Mouse (Mus musculus): ENCODE measurements around the gene Msl3. TPM values are rescaled to one million over a fixed set of nuclear protein-coding genes. Genes with fewer than 3 reads are reported as not detected.

Msl3 gene
- total and polyA plus RNA-seq, 3 experiments, result 27.6 to 79.9 (median 42.7) TPM

- Histone ChIP-seq H3K9ac (ENCODE audit: insufficient read depth, low read depth) (no peak overlapping the region), H3K4me3 (replicated peaks in 1 of 3; ENCODE audit: low read depth in 2 of 3, low read length in 2 of 3, poor library complexity in 1 of 3) (no peak overlapping the region), H3K9me3 (replicated peaks; ENCODE audit: low read length) (no peaks in the 10 kb centered on the region), H3K36me3 (replicated peaks in 1 of 2; ENCODE audit: control insufficient read depth in 1 of 2, insufficient read depth in 1 of 2, low read length in 1 of 2) (no peaks in the 10 kb centered on the region), H3K4me1 (ENCODE audit: control insufficient read depth in 1 of 2, insufficient read depth in 2 of 2) (no peaks in the 10 kb centered on the region), H3K79me2 (replicated peaks; ENCODE audit: control insufficient read depth, extremely low read depth, insufficient read depth, poor library complexity, severe bottlenecking) (no peaks in the 10 kb centered on the region), H3K27me3 (replicated peaks) (no peaks in the 10 kb centered on the region), H3K27ac (ENCODE audit: insufficient read depth, low read depth) (no peak overlapping the region), H3K4me2 (ENCODE audit: insufficient read depth, low read depth, poor library complexity, severe bottlenecking) (no peak overlapping the region)
- DNase-seq (ENCODE audit: extremely low read depth), result peak; percentile 12
- in situ Hi-C loops (cut with MboI; ENCODE audit: low pct_ligation_motif_present, low pct_unique_long_range_greater_than_20kb, low sequenced_read_pairs), result no loop called here
- dilution Hi-C loops (cut with MboI; ENCODE audit: extremely low pct_ligation_motif_present, extremely low pct_unique_long_range_greater_than_20kb, low sequenced_read_pairs), result no loop called here
- TF ChIP-seq SIN3A (IDR thresholded peaks at IDR 0.05; ENCODE audit: low read length) (no peak), SMC3 (IDR thresholded peaks at IDR 0.05; ENCODE audit: low read depth, low read length) (peak; percentile 38), CTCF (conservative IDR thresholded peaks at IDR 0.05 in 1 of 2, IDR thresholded peaks at IDR 0.05 in 1 of 2; ENCODE audit: low read depth in 2 of 2, low read length in 2 of 2) (peak in 1 of 2 experiments; percentile 54; a peak in 2 of 4 replicates), RCOR1 (conservative IDR thresholded peaks at IDR 0.05; ENCODE audit: low read depth, low read length) (no peak)
Observed at GRCm38 (mm10) chrX:168717969-168718368, 44.3 kb upstream of the Msl3 start.

GRCm38 (mm10) chrX:168674407-168674962 is 787 bp upstream of the Msl3 start:
- TF ChIP-seq USF1 (IDR thresholded peaks at IDR 0.05; ENCODE audit: low read depth, low read length), result no peak
- no peak for TF ChIP-seq ZC3H11A (IDR thresholded peaks at IDR 0.05; ENCODE audit: low read depth, low read length)
- no peak for TF ChIP-seq GABPA (IDR thresholded peaks at IDR 0.05; ENCODE audit: insufficient replicate concordance, low read depth, low read length)
- no peak for TF ChIP-seq BHLHE40 (IDR thresholded peaks at IDR 0.05; ENCODE audit: low read depth, low read length)
- dilution Hi-C loops (cut with MboI; ENCODE audit: extremely low pct_ligation_motif_present, extremely low pct_unique_long_range_greater_than_20kb, low sequenced_read_pairs), result no loop called here
- in situ Hi-C loops (cut with MboI; ENCODE audit: low pct_ligation_motif_present, low pct_unique_long_range_greater_than_20kb, low sequenced_read_pairs), result no loop called here

DNA sequence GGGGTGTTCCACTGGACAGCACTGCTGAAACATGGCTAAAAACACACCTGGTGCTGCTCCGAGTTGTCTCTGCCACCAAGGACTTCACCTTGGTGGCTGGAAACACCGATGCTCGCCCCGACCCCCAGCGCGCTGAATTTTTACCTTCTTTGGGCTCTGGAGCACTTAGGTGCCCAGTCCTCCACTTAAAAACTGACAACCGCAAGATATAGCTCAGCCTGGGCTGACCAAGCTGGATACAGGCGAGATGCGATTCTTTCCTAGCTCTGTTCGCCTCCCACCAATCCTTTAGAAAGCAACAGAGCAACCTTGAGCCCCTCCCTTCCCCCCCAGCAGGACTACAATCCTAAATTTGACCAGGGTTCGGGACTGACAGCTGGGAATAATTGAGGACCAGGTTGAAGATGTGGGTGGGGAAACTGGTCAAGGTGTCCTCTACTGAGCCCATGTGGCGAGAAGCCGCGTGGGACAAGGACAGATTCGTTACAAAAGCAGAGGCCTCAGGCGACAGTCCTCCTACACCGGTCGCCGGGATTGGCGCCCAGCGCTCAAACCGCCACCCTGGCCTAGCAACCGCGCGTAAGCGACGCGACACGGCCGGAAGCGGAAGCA is 679 bp downstream of the Msl3 start:
- Histone ChIP-seq H3K4me3 (replicated peaks in 1 of 3; ENCODE audit: low read depth in 2 of 3, low read length in 2 of 3, poor library complexity in 1 of 3) (peak overlapping the region; percentile 67 to 98 (median 74)), H3K4me1 (ENCODE audit: control insufficient read depth in 1 of 2, insufficient read depth in 2 of 2) (no peaks in the 10 kb centered on the region), H3K27me3 (replicated peaks) (no peaks in the 10 kb centered on the region), H3K9me3 (replicated peaks; ENCODE audit: low read length) (no peaks in the 10 kb centered on the region), H3K4me2 (ENCODE audit: insufficient read depth, low read depth, poor library complexity, severe bottlenecking) (peak overlapping the region; percentile 81), H3K9ac (ENCODE audit: insufficient read depth, low read depth) (peak overlapping the region; percentile 94), H3K27ac (ENCODE audit: insufficient read depth, low read depth) (peak overlapping the region; percentile 96), H3K79me2 (replicated peaks; ENCODE audit: control insufficient read depth, extremely low read depth, insufficient read depth, poor library complexity, severe bottlenecking) (0 out of 2 replicates have a peak, but pooled peaks cover 3% of the 10 kb centered on the region), H3K36me3 (replicated peaks in 1 of 2; ENCODE audit: control insufficient read depth in 1 of 2, insufficient read depth in 1 of 2, low read length in 1 of 2) (peaks cover 13 to 25% of the 10 kb centered on the region in 2 experiments)
- peak; percentile 38; the same call in 1 of the 2 replicates for TF ChIP-seq MAX (IDR thresholded peaks at IDR 0.05; ENCODE audit: low read length)
- TF ChIP-seq CHD2 (IDR thresholded peaks at IDR 0.05; ENCODE audit: low read length), result no peak
- TF ChIP-seq NRF1 (IDR thresholded peaks at IDR 0.05; ENCODE audit: low read depth, low read length), result no peak
- no peak for TF ChIP-seq MAFK (IDR thresholded peaks at IDR 0.05; ENCODE audit: insufficient replicate concordance, low read length)
- TF ChIP-seq BHLHE40 (IDR thresholded peaks at IDR 0.05; ENCODE audit: low read depth, low read length), result no peak
- TF ChIP-seq SIN3A (IDR thresholded peaks at IDR 0.05; ENCODE audit: low read length), result 0 out of 2 replicates have a peak, but pooled peaks have one; percentile 32
- TF ChIP-seq KAT2A (IDR thresholded peaks at IDR 0.05; ENCODE audit: insufficient replicate concordance, low read length), result peak; percentile 31; the same call in 1 of the 2 replicates
- TF ChIP-seq E2F4 (IDR thresholded peaks at IDR 0.05; ENCODE audit: insufficient replicate concordance, low read depth, low read length), result 0 out of 2 replicates have a peak, but pooled peaks have one; percentile 33
- peak; percentile 91 for TF ChIP-seq ELF1 (IDR thresholded peaks at IDR 0.05; ENCODE audit: low read depth, low read length)
- TF ChIP-seq TBP (conservative IDR thresholded peaks at IDR 0.05; ENCODE audit: low read depth, low read length), result 0 out of 2 replicates have a peak, but pooled peaks have one; percentile 39
- TF ChIP-seq GABPA (IDR thresholded peaks at IDR 0.05; ENCODE audit: insufficient replicate concordance, low read depth, low read length), result no peak
- dilution Hi-C loops (cut with MboI; ENCODE audit: extremely low pct_ligation_motif_present, extremely low pct_unique_long_range_greater_than_20kb, low sequenced_read_pairs), result no loop called here
- peak; percentile 77 for DNase-seq (ENCODE audit: extremely low read depth)
- in situ Hi-C loops (cut with MboI; ENCODE audit: low pct_ligation_motif_present, low pct_unique_long_range_greater_than_20kb, low sequenced_read_pairs), result no loop called here

More at GRCm38 (mm10) chrX:168674407-168674962, 787 bp upstream of the Msl3 start:
- Histone ChIP-seq H3K4me2 (ENCODE audit: insufficient read depth, low read depth, poor library complexity, severe bottlenecking) (peak overlapping the region; percentile 74), H3K79me2 (replicated peaks; ENCODE audit: control insufficient read depth, extremely low read depth, insufficient read depth, poor library complexity, severe bottlenecking) (0 out of 2 replicates have a peak, but pooled peaks cover 3% of the 10 kb centered on the region), H3K9me3 (replicated peaks; ENCODE audit: low read length) (no peaks in the 10 kb centered on the region), H3K27ac (ENCODE audit: insufficient read depth, low read depth) (no peak overlapping the region), H3K4me3 (replicated peaks in 1 of 3; ENCODE audit: low read depth in 2 of 3, low read length in 2 of 3, poor library complexity in 1 of 3) (peak overlapping the region in 2 of 3 experiments; percentile 67 to 98), H3K9ac (ENCODE audit: insufficient read depth, low read depth) (peak overlapping the region; percentile 94), H3K36me3 (replicated peaks in 1 of 2; ENCODE audit: control insufficient read depth in 1 of 2, insufficient read depth in 1 of 2, low read length in 1 of 2) (peaks cover 5 to 10% of the 10 kb centered on the region in 2 experiments), H3K27me3 (replicated peaks) (no peaks in the 10 kb centered on the region), H3K4me1 (ENCODE audit: control insufficient read depth in 1 of 2, insufficient read depth in 2 of 2) (no peaks in the 10 kb centered on the region)
- peak; percentile 1 for DNase-seq (ENCODE audit: extremely low read depth)
